Mouse (Mus musculus): ENCODE results near the gene Gfpt2.
"Not testable (repeated sequence)": the region's sequence is repeated elsewhere in the genome, so short reads cannot be mapped to it uniquely, and the experiment has no call there.

Gene Gfpt2

DNA sequence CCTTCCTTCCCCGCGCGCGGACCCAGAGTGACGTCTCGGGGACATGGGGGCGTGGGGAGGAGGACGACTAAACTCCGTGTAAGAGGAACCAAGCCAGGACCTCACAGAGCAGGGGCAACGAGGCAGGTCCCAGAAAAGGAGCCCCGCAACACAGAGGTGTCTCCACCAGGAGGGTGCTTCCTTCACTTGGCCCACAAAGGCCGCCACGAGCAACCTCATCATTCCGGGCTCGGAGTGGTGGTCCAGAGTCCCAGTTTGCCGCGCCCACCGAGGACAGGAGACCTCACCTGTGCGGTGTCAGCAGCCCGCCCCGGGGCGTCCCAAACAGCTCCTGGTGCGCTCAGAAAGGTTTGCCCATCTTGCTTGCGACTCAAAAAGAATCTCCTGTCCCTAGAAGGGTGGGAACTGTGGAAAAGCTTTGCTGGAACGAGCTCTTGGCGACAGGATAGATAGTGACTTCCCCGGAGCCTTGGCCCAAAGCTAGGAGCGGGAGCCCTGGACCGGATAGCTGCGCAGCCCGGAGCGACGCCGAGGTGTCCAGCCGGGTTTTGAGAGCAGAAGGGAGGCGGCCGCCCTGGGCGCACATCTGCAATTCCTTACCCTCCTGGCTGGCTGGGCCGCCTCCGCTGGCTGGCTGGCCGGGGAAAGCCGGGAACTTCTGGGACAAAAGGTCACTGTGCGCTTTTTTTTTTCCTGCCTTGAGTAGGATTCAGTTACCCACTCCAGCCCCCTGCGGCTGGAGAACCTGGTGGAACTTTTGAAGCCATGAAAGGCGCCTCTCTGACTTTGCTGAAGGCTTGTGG lies 565 bp downstream of the Gfpt2 start:
- peak; percentile 59 for DNase-seq

DNA sequence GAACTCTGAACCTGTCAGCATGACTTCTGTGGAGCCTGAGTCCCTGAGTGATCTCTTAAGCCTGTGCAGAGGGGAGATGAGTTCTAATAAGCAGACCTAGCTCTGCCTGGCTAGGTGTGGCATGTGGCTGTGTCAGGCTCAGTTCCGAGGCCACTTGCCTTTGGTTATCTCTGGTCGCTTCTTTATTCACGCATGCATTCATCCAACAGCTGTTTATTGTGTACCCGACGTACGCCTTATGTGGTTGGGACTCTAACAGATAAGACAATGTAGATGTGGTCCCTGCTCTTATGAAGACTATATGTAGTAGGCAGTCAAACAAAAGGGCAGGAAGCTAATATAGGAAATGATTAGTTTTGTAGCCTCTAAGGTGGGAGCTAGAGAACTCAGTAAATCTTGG lies 5.0 kb downstream of the Gfpt2 start:
- DNase-seq = no peak

DNA sequence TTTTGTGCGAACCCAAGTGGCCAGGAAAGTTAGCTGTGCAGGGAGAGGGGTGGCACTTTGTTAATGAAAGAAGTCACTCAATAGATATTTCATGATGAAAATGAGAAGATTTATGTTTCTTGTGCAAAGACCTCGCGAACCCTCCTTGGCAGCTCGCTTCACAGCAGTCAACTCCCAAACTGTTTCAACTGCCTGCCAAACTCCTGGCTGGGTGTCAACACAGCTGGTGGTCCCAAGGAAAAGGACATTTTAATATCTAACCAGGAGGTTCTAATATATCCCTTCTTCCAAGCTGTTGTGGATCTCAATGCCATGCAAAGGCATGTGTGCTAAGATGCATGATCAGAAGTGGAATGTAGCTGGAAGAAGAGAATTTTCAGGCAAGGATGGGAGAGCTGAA lies 7.5 kb downstream of the Gfpt2 start:
- peak; percentile 29 for DNase-seq

DNA sequence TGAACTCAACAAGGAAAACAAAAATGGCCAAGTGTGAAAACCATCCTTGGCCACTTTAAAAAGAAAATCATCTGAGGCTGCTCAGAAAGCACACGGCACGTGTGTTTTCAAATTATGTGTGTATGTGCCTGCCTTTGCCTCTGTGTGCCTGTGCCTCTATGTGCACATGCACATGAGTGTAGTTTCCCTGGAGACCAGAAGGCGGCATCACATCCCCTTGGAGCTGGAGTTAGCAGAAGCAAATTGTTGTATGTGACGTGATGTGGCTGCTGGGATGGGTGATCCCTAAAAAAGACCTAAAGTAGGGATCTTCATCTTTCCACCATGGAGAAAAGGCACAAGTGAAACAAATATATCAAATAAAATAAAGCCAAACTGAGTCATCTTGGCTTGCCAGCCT lies 9.8 kb downstream of the Gfpt2 start:
- DNase-seq = no peak

DNA sequence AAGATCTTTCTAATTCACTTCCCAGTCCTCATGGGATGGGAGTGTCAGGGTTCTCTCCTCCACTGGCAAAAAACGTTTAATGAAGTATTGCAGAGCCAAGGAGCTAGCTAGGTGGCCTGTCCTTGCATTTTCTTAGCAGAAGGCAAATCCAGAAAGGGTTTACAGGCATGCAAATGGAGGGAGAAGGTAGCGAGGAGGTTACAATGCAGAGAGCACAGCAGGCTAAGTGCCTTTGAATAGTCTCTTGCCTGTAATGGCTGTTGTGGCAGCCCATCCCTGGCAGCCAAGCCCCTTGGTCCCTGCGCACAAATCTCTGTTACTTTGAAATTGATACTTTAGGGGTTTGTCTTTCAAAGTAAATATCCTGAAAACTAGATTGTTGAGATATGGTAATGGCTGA lies 12.2 kb downstream of the Gfpt2 start:
- no peak for DNase-seq

DNA sequence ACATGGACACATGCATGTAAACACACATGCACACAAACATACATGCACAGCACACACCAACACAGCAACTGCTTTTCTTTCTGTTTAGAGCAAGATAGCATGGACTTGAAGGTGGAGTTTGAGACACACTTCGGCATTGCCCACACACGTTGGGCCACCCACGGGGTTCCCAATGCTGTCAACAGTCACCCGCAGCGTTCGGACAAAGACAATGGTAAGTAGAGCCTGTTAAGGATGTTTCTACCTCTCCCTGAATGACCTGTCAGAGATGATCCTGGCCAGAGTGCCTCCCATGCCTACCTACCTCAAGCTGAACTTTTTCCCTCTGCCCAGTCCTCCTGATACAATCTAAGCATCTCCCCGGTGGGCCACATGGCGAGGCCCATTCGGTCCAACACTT lies 15.0 kb downstream of the Gfpt2 start:
- DNase-seq = no peak

DNA sequence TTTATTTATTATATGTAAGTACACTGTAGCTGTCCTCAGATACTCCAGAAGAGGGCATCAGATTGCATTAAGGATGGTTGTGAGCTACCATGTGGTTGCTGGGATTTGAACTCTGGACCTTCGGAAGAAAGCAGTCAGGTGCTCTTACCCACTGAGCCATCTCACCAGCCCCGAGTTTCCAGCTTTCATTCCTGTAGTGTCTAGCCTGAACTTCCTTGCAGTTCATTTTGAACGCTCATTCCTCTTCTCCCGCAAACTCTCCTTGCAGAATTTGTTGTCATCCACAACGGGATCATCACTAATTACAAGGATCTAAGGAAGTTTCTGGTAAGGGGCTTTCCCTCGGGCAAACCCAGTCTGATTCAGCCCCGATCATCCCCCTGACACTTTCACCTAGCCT lies 16.7 kb downstream of the Gfpt2 start:
- DNase-seq = not testable (repeated sequence)

DNA sequence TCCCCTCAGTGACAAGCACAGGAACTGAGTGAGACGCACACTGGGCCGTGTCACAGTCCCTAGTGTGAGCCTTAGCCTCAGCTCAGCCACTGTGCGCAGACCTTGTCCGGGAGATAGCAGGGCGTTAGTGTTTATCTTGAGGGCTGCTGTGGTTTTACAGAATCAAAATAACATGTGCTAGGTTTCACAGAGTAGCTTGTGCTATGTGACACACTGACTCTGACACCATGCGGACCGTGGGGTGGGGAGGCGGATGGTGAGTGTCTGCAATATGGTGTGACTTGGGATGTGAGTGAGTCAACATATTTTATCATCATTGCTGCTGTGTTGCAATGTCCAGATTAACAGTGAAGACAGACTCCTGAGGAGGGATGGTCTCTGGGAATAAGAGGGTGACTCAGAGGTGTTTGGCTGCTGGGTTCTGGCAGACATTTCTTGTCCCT lies 17.1 kb downstream of the Gfpt2 start:
- no peak for DNase-seq

DNA sequence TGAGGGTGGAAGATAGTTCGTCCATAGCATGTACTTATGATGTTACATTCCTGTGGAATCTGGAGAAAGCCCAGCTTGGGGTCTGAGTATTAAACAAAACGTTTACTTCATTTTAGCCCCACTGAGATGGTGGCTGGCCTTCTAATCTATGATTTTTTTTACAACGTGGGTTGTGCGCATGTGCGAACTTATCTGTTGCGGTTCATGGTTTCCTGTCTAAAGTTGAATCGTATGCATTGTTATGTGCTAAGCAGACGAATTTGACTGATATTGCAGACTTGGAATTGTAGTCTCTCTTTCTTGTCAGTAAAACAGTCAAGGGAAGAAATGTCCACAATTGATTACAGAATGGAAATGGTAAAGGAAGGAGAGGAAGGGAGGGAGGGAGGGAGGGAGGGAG lies 17.9 kb downstream of the Gfpt2 start:
- DNase-seq = no peak

DNA sequence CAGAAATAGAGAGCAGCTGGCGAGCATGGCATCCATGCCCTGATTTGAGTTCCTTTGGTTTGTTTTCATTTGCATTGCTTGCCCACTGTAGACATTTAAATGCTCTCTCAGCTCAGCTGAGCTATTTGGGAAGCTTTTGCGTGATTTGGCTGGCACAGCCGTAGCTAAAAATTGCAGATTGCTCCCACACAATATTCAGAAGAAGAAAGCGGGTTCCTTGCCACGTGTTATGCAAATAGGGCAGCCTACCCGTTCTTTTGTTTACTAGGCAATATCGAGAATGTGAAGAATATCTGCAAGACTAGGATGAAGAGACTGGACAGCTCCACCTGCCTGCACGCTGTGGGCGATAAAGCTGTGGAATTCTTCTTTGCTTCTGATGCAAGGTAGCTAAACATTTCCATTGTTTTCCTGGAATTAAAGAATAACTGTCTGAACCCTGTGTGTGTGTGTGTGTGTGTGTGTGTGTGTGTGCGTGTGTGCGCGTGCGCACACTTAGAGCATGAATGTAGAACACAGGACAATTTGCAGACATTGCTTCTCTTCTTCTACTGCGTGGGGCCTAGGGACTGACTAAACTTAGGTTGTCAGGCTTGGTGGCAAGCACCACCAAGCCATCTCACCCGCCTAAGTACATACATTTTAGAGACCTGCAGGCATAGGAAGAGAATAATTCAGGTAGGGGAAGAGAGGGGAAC lies 25.0 kb downstream of the Gfpt2 start:
- DNase-seq = no peak

DNA sequence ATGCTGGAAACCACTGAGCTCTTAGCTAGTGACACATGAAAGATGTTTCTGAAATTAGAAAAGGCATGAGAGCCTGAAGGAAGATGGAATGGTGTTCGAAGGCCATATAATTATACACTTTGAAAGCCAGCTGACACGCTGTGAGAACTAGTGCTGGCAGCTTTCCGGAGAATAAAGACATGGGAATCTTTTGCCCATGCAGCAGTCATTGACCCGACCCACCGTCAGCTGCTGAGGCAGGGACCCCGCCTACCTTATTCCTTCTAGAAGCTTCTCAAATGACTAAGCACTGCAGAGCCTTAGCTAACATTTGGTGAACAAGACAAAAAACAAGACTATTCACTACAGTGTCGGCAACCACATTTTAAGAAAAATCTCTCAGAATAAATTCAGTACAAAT lies 25.7 kb downstream of the Gfpt2 start:
- DNase-seq = no peak

DNA sequence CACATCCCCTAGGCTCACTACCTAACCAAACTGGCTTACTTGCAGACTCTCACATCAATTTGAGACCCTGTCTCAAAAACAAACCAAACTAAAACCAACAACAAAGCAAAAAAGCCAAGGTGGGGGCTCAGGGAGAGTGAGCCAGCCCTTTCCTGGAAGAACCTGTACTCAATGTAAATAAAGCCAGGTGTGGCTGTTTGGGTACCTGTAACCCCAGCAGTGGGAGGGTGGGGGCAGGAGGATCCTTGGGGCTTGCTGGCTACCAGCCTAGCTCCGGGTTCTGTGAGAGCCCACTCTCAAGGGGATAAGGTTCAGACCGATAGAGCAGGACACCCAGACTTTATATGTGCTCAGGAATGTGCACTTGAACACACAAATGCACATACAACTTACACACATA lies 26.9 kb downstream of the Gfpt2 start:
- no peak for DNase-seq

DNA sequence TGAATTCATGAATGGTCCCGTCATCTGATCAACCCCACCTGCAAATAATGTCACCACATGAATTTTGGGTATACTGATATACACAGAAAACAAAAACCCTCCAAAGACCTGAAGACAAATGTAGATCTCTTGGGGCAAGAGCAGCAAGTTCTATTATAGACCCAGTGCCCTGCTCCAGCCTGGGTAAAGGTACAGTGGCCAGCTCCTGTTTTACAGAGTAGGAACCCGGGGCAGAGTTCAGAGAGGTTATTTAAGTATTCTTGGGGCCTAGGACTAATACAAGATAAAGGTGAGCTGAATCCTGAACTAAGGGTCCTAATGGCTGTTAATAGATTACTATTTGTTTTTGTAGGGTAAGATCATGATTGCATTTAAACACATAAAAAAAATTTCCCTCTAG lies 27.6 kb downstream of the Gfpt2 start:
- no peak for DNase-seq

DNA sequence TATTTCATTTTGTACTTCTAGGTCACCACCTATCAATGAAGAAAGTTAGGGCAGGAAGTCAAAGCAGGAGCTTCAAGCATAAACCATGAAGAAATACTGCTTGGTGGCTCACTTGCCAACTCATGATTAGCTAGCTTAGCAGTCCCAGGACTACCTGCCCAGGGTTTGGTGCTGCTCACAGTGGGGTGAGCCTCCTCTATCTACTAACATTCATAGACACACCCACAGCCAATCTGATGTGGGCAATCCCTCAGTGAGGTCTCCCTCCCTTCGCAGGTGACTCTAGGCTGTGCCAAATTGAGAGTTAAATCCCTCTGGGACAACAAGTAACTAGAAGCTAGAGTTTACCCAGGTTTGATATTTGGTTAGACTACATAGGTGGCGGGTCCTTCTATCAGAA lies 28.4 kb downstream of the Gfpt2 start:
- DNase-seq = no peak

DNA sequence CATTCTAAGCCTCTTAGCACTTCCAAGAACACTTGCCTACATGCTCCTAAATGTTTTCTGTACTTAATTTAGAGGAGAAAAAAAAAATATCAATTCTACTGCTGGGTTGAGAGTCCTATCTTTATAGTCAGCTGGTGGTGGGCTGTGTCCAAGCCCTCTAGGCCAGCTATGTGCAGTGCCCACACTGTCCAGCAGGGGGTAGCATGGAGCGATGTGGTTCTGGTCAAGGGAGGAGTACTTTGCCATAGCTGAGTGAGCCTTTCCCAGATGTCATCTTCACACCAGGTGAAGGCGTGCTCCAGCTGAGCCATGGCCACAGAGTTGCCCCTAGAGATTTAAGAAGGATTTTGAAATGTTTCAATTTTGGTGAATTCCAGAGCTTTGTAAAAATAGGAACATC lies 30.9 kb downstream of the Gfpt2 start:
- peak; percentile 79 for DNase-seq

DNA sequence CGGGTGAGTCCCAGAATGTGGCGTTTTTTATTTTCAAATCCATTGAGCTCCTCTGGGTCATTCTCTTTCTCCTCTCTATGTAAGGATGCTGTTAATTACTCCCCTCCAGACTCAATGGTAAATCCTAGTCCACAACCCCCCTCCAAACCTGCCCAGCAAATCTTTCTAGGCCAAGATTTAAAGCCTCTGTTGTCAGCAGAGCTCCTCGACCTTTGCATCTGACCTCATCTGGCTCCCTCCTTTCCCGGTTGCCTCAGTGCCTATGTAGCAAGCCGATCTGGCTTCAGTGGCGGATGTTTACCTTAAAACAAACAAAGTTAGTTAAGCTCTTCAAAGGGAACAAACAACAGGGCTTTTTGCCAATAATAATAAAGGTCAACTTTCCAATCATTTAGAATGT lies 33.3 kb downstream of the Gfpt2 start:
- no peak for DNase-seq

DNA sequence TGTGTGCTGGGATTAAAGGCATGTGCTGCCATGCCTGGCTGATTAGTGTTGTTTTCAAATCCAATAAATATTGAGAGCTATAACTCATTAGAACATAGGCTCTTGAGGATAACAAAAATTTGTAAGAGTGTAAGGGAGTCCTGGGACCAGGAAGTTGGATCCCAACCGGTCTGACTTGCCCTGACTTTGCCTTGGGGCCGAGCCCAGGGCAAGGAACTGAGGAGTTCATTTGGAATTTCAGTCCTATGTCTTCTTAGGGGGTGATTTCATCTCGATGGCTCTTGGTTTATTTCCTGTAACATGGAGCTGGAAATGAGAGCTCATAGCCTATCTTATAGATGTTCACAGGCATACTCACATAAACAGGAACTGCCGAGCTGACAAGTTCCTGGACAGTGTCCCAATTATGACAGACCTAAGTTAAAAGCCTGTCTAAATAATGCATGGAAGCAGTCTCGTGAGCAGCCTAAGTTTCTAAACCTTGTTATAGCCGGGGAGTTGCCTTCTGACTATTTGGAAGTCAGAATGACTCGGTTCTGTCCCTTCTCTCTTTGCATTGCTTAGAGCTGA lies 35.3 kb downstream of the Gfpt2 start:
- DNase-seq = no peak

DNA sequence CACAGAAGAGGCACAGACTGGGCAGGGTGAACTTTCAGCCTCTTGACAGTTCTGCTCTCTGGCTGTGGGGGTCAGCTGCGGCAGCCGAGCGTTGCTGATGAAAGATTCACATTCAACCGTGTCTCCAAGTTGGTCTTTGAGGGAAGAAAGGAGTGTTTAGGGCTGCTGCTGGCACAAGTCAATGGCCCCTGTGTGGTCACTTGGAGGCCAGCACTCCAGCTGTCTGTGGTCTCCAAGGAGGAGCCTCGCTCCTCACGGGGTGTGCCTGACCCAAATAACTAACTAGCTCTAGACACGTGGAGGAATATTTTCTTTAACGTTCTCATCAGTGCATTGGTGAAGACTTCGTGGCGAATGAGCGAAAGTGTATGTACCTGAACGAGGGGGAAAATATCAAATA lies 38.0 kb downstream of the Gfpt2 start:
- no peak for DNase-seq

DNA sequence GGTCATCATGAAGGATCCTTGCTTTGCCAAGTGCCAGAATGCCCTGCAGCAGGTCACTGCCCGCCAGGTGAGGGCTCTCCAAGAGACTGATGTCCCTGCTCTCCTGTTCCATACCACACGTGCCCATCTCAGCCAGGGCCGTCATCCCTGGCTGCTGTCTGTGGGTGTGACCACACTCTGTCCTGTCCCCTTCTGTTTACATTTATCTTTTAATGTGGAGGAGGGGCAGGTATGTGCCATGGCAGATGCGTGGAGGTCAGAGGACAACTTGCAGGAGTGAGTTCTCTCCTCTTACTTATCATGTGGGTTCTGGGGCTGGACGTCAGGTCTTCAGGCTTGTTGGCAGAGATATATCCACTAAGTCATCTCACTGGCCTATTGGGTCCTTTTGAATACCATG lies 39.0 kb downstream of the Gfpt2 start:
- no peak for DNase-seq

DNA sequence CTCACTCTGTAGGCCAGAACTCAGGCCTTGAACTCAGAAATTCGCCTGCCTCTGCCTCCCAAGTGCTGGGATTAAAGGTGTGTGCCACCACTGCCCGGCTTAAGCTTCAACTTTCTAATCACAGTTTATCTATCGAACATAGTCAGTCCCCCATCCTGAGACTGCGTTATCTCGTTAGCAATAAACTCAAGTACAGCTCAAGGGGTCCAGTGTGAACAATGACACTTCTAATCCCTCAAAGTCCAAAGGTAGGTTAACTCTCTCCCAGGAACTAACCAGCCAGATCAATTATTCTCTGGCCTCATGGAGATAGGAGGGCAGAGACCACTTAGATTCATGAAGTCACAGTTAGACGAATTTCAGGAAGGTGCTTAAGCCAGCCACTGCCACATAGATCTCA lies 40.3 kb downstream of the Gfpt2 start:
- no peak for DNase-seq

DNA sequence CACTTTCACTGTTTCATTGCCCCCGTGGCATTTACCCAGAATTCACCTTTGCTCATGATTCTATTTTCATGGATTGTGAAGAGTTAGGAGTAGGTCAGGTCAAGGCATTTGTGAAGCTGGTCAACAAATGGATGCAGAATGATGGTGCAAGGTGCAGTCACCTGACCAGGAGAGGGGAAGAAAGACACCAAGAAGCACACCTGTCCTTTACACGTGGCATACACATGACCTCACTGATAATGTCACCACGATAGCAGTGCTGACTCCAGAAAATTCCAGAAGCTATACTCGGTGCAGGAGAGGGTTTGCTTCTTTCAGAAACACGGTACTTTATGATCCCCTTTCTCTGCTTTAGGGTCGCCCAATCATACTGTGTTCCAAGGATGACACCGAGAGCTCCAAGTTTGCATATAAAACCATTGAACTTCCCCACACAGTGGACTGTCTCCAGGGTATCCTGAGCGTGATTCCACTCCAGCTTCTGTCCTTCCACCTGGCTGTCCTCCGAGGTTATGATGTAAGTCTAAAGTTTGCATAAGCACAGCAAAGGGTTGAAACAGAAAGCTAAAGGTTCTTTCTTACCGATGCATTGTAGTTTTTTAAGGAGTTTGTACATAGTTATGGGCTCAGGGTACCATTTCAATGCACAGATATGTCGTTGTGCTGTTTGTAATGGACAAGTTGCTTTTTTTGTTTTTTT lies 41.4 kb downstream of the Gfpt2 start:
- no peak for DNase-seq

DNA sequence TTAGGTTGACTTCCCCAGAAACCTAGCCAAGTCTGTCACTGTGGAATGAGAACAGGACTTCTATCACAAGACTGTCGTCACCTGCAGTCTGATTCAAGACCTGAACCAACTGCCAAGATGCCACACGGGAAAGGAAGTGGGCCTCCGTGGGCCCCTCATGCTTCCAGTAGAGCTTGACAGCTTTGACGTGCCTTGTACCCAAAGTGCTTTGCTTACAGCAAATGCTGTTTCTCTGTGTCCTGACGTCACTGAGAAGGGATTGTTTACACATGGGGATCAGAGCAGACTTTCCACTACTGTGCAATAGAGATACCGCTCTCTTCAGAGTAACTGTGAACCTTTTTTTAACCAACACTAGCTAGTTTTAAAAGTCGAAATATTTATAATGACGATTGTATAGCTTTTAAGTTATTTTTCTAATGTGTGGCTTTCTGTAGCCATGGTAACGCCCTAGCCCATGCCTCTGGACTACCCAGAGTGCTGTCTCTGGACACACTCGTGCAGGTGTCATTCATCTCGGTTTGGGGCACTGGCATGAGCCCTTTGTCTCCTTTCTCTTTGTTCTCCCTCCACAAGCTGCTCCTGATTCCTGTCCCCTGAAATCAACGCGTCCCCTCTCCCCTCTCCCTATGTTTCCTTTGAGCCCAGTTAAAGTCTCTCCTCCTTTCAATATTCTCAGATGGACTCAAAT lies 43.9 kb downstream of the Gfpt2 start:
- DNase-seq = no peak

DNA sequence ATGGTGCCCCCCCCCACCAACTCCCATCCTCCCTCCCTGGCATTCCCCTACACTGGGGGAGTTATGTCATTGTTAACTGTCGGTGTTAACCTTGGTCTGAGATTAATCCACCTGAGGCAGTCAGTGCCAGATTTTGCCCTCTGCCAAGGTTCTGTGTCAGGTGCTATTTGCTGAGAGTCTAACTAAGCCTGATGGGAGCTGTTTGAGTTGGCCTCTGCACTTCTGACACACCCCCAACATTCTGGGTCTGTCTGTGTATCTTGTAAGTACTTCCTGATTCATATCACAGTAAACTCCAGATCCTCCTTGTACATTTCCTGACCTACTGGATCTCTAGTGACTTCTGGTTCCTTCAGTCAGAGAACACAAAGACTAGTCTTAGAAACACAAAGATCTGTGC lies 46.7 kb downstream of the Gfpt2 start:
- peak; percentile 43 for DNase-seq

All from kidney, postnatal 10 days (tissue).